Mouse (Mus musculus): ENCODE measurements around the gene Fam208a. TPM values are rescaled to one million over a fixed set of nuclear protein-coding genes. Genes with fewer than 3 reads are reported as not detected.

The Fam208a gene
- polyA plus RNA-seq, 1 experiment from 2014 or later: 13.6 TPM

GRCm38 (mm10) chr14:27436826-27437225, 8.2 kb downstream of the Fam208a start:
- H3K27me3 ChIP-seq (ENCODE audit: control insufficient read depth, insufficient read depth, low read length): no peaks in the 10 kb centered on the region
- no peak overlapping the region for H3K4me3 ChIP-seq (ENCODE audit: control insufficient read depth in 1 of 2, insufficient read depth in 1 of 2, low read depth in 1 of 2, low read length in 2 of 2)
- no peak overlapping the region for H3K4me2 ChIP-seq (ENCODE audit: low read length)
- WGBS: 84% methylated on average over 3 of the region's 3 CpGs
- H3K9ac ChIP-seq (ENCODE audit: low read length): no peak overlapping the region
- no peaks in the 10 kb centered on the region for H3K4me1 ChIP-seq (ENCODE audit: control insufficient read depth in 2 of 2, insufficient read depth in 2 of 2, low read length in 2 of 2)
- H3K27ac ChIP-seq (replicated peaks in 1 of 2; ENCODE audit: control insufficient read depth in 1 of 2, insufficient read depth in 1 of 2, low read depth in 2 of 2, low read length in 2 of 2): no peak overlapping the region
- ATAC-seq (ENCODE audit: insufficient number of reproducible peaks, insufficient read depth, low FRiP score, low read depth): no peak
- peaks cover 3% of the 10 kb centered on the region; the same call in 1 of the 2 replicates for H3K9me3 ChIP-seq (ENCODE audit: control insufficient read depth, low read length)
- H3K36me3 ChIP-seq (ENCODE audit: control insufficient read depth, insufficient read depth, low read length): peaks cover 28% of the 10 kb centered on the region

GRCm38 (mm10) chr14:27440921-27441320, 12.3 kb downstream of the Fam208a start:
- H3K4me1 ChIP-seq (ENCODE audit: control insufficient read depth in 2 of 2, insufficient read depth in 2 of 2, low read length in 2 of 2): no peaks in the 10 kb centered on the region
- peaks cover 47% of the 10 kb centered on the region for H3K36me3 ChIP-seq (ENCODE audit: control insufficient read depth, insufficient read depth, low read length)
- ATAC-seq (ENCODE audit: insufficient number of reproducible peaks, insufficient read depth, low FRiP score, low read depth): no peak
- no peaks in the 10 kb centered on the region for H3K9me3 ChIP-seq (ENCODE audit: control insufficient read depth, low read length)
- H3K27me3 ChIP-seq (ENCODE audit: control insufficient read depth, insufficient read depth, low read length): no peaks in the 10 kb centered on the region
- no peak overlapping the region for H3K4me3 ChIP-seq (ENCODE audit: control insufficient read depth in 1 of 2, insufficient read depth in 1 of 2, low read depth in 1 of 2, low read length in 2 of 2)
- H3K27ac ChIP-seq (replicated peaks in 1 of 2; ENCODE audit: control insufficient read depth in 1 of 2, insufficient read depth in 1 of 2, low read depth in 2 of 2, low read length in 2 of 2): no peak overlapping the region
- H3K4me2 ChIP-seq (ENCODE audit: low read length): no peak overlapping the region
- H3K9ac ChIP-seq (ENCODE audit: low read length): no peak overlapping the region

GRCm38 (mm10) chr14:27444851-27445281, 16.2 kb downstream of the Fam208a start:
- no peak overlapping the region for H3K4me2 ChIP-seq (ENCODE audit: low read length)
- WGBS: 99% methylated on average over 2 of the region's 2 CpGs
- H3K4me1 ChIP-seq (ENCODE audit: control insufficient read depth in 2 of 2, insufficient read depth in 2 of 2, low read length in 2 of 2): peaks cover 0 to 4% of the 10 kb centered on the region in 2 experiments; a peak in 1 of 4 replicates
- peaks cover 76% of the 10 kb centered on the region for H3K36me3 ChIP-seq (ENCODE audit: control insufficient read depth, insufficient read depth, low read length)
- H3K27me3 ChIP-seq (ENCODE audit: control insufficient read depth, insufficient read depth, low read length): no peaks in the 10 kb centered on the region
- H3K27ac ChIP-seq (replicated peaks in 1 of 2; ENCODE audit: control insufficient read depth in 1 of 2, insufficient read depth in 1 of 2, low read depth in 2 of 2, low read length in 2 of 2): no peak overlapping the region
- no peak overlapping the region for H3K9ac ChIP-seq (ENCODE audit: low read length)
- no peaks in the 10 kb centered on the region for H3K9me3 ChIP-seq (ENCODE audit: control insufficient read depth, low read length)
- no peak for ATAC-seq (ENCODE audit: insufficient number of reproducible peaks, insufficient read depth, low FRiP score, low read depth)
- H3K4me3 ChIP-seq (ENCODE audit: control insufficient read depth in 1 of 2, insufficient read depth in 1 of 2, low read depth in 1 of 2, low read length in 2 of 2): no peak overlapping the region

- no peak overlapping the region for H3K4me2 ChIP-seq (ENCODE audit: low read length)
- peaks cover 0 to 4% of the 10 kb centered on the region in 2 experiments; a peak in 1 of 4 replicates for H3K4me1 ChIP-seq (ENCODE audit: control insufficient read depth in 2 of 2, insufficient read depth in 2 of 2, low read length in 2 of 2)
- WGBS: 61% methylated on average over 4 of the region's 4 CpGs
- H3K9ac ChIP-seq (ENCODE audit: low read length): no peak overlapping the region
- no peaks in the 10 kb centered on the region for H3K9me3 ChIP-seq (ENCODE audit: control insufficient read depth, low read length)
- H3K27ac ChIP-seq (replicated peaks in 1 of 2; ENCODE audit: control insufficient read depth in 1 of 2, insufficient read depth in 1 of 2, low read depth in 2 of 2, low read length in 2 of 2): no peak overlapping the region
- H3K27me3 ChIP-seq (ENCODE audit: control insufficient read depth, insufficient read depth, low read length): no peaks in the 10 kb centered on the region
- no peak for ATAC-seq (ENCODE audit: insufficient number of reproducible peaks, insufficient read depth, low FRiP score, low read depth)
- H3K36me3 ChIP-seq (ENCODE audit: control insufficient read depth, insufficient read depth, low read length): peaks cover 75% of the 10 kb centered on the region
- no peak overlapping the region for H3K4me3 ChIP-seq (ENCODE audit: control insufficient read depth in 1 of 2, insufficient read depth in 1 of 2, low read depth in 1 of 2, low read length in 2 of 2)
Measured at GRCm38 (mm10) chr14:27446963-27447362, 18.3 kb downstream of the Fam208a start.

GRCm38 (mm10) chr14:27491399-27491798, 62.8 kb downstream of the Fam208a start:
- no peak overlapping the region for H3K9ac ChIP-seq (ENCODE audit: low read length)
- H3K36me3 ChIP-seq (ENCODE audit: control insufficient read depth, insufficient read depth, low read length): peaks cover 85% of the 10 kb centered on the region
- no peak for ATAC-seq (ENCODE audit: insufficient number of reproducible peaks, insufficient read depth, low FRiP score, low read depth)
- H3K4me1 ChIP-seq (ENCODE audit: control insufficient read depth in 2 of 2, insufficient read depth in 2 of 2, low read length in 2 of 2): no peaks in the 10 kb centered on the region
- WGBS: 94% methylated on average over 5 of the region's 5 CpGs
- no peak overlapping the region for H3K4me3 ChIP-seq (ENCODE audit: control insufficient read depth in 1 of 2, insufficient read depth in 1 of 2, low read depth in 1 of 2, low read length in 2 of 2)
- no peak overlapping the region for H3K27ac ChIP-seq (replicated peaks in 1 of 2; ENCODE audit: control insufficient read depth in 1 of 2, insufficient read depth in 1 of 2, low read depth in 2 of 2, low read length in 2 of 2)
- no peaks in the 10 kb centered on the region for H3K27me3 ChIP-seq (ENCODE audit: control insufficient read depth, insufficient read depth, low read length)
- H3K4me2 ChIP-seq (ENCODE audit: low read length): no peak overlapping the region
- H3K9me3 ChIP-seq (ENCODE audit: control insufficient read depth, low read length): no peaks in the 10 kb centered on the region

- Histone ChIP-seq H3K27ac (replicated peaks in 1 of 2; ENCODE audit: control insufficient read depth in 1 of 2, insufficient read depth in 1 of 2, low read depth in 2 of 2, low read length in 2 of 2) (no peak overlapping the region), H3K9ac (ENCODE audit: low read length) (no peak overlapping the region), H3K27me3 (ENCODE audit: control insufficient read depth, insufficient read depth, low read length) (no peaks in the 10 kb centered on the region), H3K9me3 (ENCODE audit: control insufficient read depth, low read length) (no peaks in the 10 kb centered on the region), H3K4me3 (ENCODE audit: control insufficient read depth in 1 of 2, insufficient read depth in 1 of 2, low read depth in 1 of 2, low read length in 2 of 2) (no peak overlapping the region), H3K36me3 (ENCODE audit: control insufficient read depth, insufficient read depth, low read length) (peaks cover 85% of the 10 kb centered on the region), H3K4me1 (ENCODE audit: control insufficient read depth in 2 of 2, insufficient read depth in 2 of 2, low read length in 2 of 2) (no peaks in the 10 kb centered on the region), H3K4me2 (ENCODE audit: low read length) (no peak overlapping the region)
- no peak for ATAC-seq (ENCODE audit: insufficient number of reproducible peaks, insufficient read depth, low FRiP score, low read depth)
- 92% methylated on average over 4 of the region's 4 CpGs for WGBS
Measured at GRCm38 (mm10) chr14:27493516-27493915, 64.9 kb downstream of the Fam208a start.

- H3K27ac ChIP-seq (replicated peaks in 1 of 2; ENCODE audit: control insufficient read depth in 1 of 2, insufficient read depth in 1 of 2, low read depth in 2 of 2, low read length in 2 of 2): no peak overlapping the region
- H3K27me3 ChIP-seq (ENCODE audit: control insufficient read depth, insufficient read depth, low read length): no peaks in the 10 kb centered on the region
- H3K9me3 ChIP-seq (ENCODE audit: control insufficient read depth, low read length): no peaks in the 10 kb centered on the region
- 88% methylated on average over 4 of the region's 4 CpGs for WGBS
- H3K9ac ChIP-seq (ENCODE audit: low read length): no peak overlapping the region
- H3K4me2 ChIP-seq (ENCODE audit: low read length): no peak overlapping the region
- no peak for ATAC-seq (ENCODE audit: insufficient number of reproducible peaks, insufficient read depth, low FRiP score, low read depth)
- H3K4me3 ChIP-seq (ENCODE audit: control insufficient read depth in 1 of 2, insufficient read depth in 1 of 2, low read depth in 1 of 2, low read length in 2 of 2): no peak overlapping the region
- H3K4me1 ChIP-seq (ENCODE audit: control insufficient read depth in 2 of 2, insufficient read depth in 2 of 2, low read length in 2 of 2): no peaks in the 10 kb centered on the region
- peaks cover 56% of the 10 kb centered on the region for H3K36me3 ChIP-seq (ENCODE audit: control insufficient read depth, insufficient read depth, low read length)
Measured at GRCm38 (mm10) chr14:27501096-27501495, 72.5 kb downstream of the Fam208a start.

- H3K4me3 ChIP-seq (ENCODE audit: control insufficient read depth in 1 of 2, insufficient read depth in 1 of 2, low read depth in 1 of 2, low read length in 2 of 2): peak within 1 kb of the TSS; percentile 64 to 82
- H3K9me3 ChIP-seq (ENCODE audit: control insufficient read depth, low read length): no peaks in the 10 kb centered on the region
- peaks cover 0 to 4% of the 10 kb centered on the region in 2 experiments; a peak in 1 of 4 replicates for H3K4me1 ChIP-seq (ENCODE audit: control insufficient read depth in 2 of 2, insufficient read depth in 2 of 2, low read length in 2 of 2)
- WGBS: under 1% methylated on average over 50 of the region's 51 CpGs
- H3K4me2 ChIP-seq (ENCODE audit: low read length): peak within 1 kb of the TSS; percentile 68
- peak within 1 kb of the TSS; percentile 75 for H3K9ac ChIP-seq (ENCODE audit: low read length)
- H3K27ac ChIP-seq (replicated peaks in 1 of 2; ENCODE audit: control insufficient read depth in 1 of 2, insufficient read depth in 1 of 2, low read depth in 2 of 2, low read length in 2 of 2): peak within 1 kb of the TSS; percentile 38 to 73
- ATAC-seq (ENCODE audit: insufficient number of reproducible peaks, insufficient read depth, low FRiP score, low read depth): peak; percentile 93
- H3K27me3 ChIP-seq (ENCODE audit: control insufficient read depth, insufficient read depth, low read length): no peaks in the 10 kb centered on the region
- H3K36me3 ChIP-seq (ENCODE audit: control insufficient read depth, insufficient read depth, low read length): peaks cover 18% of the 10 kb centered on the region
Measured at GRCm38 (mm10) chr14:27507894-27508643, 79.4 kb downstream of the Fam208a start, which contains the start of gene Ccdc66. Ccdc66 (minus strand) TSS chr14:27508460.
